Mouse (Mus musculus) thymus, adult 2 months (tissue): Measurements from ENCODE around the gene Atp2a2. TPM values are rescaled to one million over a fixed set of nuclear protein-coding genes. Genes with fewer than 3 reads are reported as not detected.

Experiments
- DNase-seq: peaks from one replicate; pipeline ENCODE4 v3.0.0; 2021
- H3K27ac ChIP-seq: fragments of 200-500 bp; 2 replicates; pipeline ENCODE4 v1.5.1; 2012; ENCODE audit warnings: low read length, control low read depth; ENCODE audit not compliant: control insufficient read depth, insufficient read depth
- H3K27me3 ChIP-seq: fragments of 200-500 bp; 2 replicates; pipeline ENCODE4 v1.6.1; 2012; ENCODE audit warnings: mild to moderate bottlenecking, low read length, moderate library complexity, mixed read lengths; ENCODE audit not compliant: control insufficient read depth, insufficient read depth
- H3K36me3 ChIP-seq: fragments of 200-500 bp; 2 replicates; pipeline ENCODE4 v1.6.1; 2012; ENCODE audit warnings: mild to moderate bottlenecking, low read length, moderate library complexity; ENCODE audit not compliant: control insufficient read depth, insufficient read depth
- H3K4me1 ChIP-seq: fragments of 200-500 bp; replicated peaks from 2 replicates; pipeline ENCODE4 v1.6.1; 2012; ENCODE audit warnings: low read length; ENCODE audit not compliant: control insufficient read depth, insufficient read depth
- H3K4me3 ChIP-seq: fragments of 200-500 bp; 2 replicates; pipeline ENCODE4 v1.5.1; 2012; ENCODE audit warnings: mild to moderate bottlenecking, low read length, control low read depth, moderate library complexity; ENCODE audit not compliant: control insufficient read depth, insufficient read depth
- CTCF ChIP-seq: fragments of 200-500 bp; IDR thresholded peaks from 2 replicates; pipeline ENCODE4 v1.5.1; 2012; ENCODE audit warnings: mild to moderate bottlenecking, control low read depth, low read length, moderate library complexity, borderline replicate concordance; ENCODE audit not compliant: control insufficient read depth, poor library complexity, insufficient read depth; ENCODE audit errors: extremely low read depth
- POLR2A ChIP-seq: fragments of 200-500 bp; IDR thresholded peaks from 2 replicates; pipeline ENCODE4 v1.6.1; 2012; ENCODE audit warnings: mild to moderate bottlenecking, low read length, control low read depth, moderate library complexity; ENCODE audit not compliant: control insufficient read depth, poor library complexity, insufficient read depth; ENCODE audit errors: extremely low read depth
- WGBS: fragments of 180-500 bp; shearing (Covaris S2); methylation state at CpG from one replicate; pipeline ENCODE4 v1.1.7; 2018; 5-methylcytosine and 5-hydroxymethylcytosine counted together
- polyA plus RNA-seq: library from polyadenylated mRNA; depleted of rRNA; stranded (reverse); fragments of >200 nt; gene quantifications from 2 replicates; pipeline ENCODE4 v1.2.3, GENCODE M21; 2012; rRNA removed

The Atp2a2 gene
- polyA plus RNA-seq, 1 experiment, result 175 TPM

DNA sequence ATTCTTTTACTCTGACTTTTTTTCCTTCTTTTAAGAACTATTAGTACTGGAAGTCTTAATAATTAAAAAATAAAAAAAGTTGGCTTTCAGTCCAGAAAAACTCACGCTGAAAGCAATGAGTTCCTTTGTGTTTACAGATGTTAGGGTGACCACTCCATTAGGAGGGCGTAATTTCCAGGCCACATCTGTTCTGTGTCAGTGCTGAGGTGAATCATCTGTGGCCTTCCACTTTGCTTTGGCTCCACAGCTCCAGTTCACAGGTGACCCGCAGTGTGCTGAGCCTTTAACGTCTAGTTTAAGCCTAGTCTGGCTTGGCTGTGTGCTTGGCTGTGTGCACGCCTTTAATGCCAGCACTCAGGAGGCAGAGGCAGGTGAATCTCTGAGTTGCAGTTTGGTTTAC lies 90.1 kb downstream of the Atp2a2 start:
- H3K27ac ChIP-seq, result no peak overlapping the region
- H3K4me1 ChIP-seq, result no peaks in the 10 kb centered on the region
- TF ChIP-seq CTCF, result no peak
- TF ChIP-seq POLR2A, result no peak
- H3K4me3 ChIP-seq, result no peak overlapping the region
- no peaks in the 10 kb centered on the region for H3K27me3 ChIP-seq
- no peak for DNase-seq
- H3K36me3 ChIP-seq, result peaks cover 16% of the 10 kb centered on the region
- 95% methylated on average over 5 of the region's 5 CpGs for WGBS

DNA sequence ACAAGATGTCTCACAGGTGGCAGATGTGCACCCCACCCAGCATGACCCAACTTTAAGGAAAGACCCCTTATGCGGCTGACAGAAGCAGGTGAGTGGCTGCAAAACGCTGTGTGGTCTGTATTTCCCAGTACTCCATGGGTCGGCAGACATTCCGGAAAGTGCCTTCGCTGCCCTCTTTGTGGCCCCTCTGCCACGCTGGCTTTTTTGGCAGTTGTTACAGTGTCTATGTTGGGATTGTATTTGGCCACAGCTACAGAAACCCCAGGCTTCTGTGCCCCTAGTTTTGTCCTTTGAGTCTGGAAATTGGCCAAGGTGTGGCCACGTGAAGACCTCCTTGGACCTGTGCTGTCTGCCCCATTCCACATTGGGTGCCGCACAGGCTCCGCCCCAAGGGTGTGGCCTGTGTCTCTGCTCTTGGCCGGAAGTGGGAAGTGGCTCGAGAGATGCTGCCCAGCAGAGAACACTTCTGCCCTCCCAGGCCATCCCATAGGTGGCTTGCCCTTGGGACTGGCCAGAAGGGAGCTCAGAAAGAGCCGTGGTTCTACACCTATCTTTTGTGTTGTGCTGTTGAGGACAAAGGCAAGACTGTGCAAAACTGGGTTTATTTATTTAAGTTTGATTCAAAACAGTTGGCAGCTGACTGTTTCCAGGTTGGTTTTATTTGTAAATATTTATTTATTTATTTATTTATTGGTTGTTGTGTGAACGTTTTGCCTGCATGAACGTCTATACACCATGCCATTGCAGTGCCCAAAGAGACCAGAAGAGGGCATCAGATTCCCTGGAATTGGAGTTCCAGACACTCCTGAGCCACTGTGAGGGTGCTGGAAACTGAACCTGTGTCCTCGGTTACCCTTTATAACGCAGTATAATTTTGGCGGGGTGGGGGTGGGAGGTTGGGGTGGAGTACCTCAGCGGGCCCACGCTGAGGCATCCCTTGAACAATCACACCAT lies 92.1 kb downstream of the Atp2a2 start:
- 96% methylated on average over 19 of the region's 19 CpGs for WGBS
- no peaks in the 10 kb centered on the region for H3K4me1 ChIP-seq
- H3K36me3 ChIP-seq, result peaks cover 35% of the 10 kb centered on the region
- no peak for DNase-seq
- TF ChIP-seq CTCF, result no peak
- TF ChIP-seq POLR2A, result no peak
- no peaks in the 10 kb centered on the region for H3K27me3 ChIP-seq
- H3K4me3 ChIP-seq, result no peak overlapping the region
- no peak overlapping the region for H3K27ac ChIP-seq

DNA sequence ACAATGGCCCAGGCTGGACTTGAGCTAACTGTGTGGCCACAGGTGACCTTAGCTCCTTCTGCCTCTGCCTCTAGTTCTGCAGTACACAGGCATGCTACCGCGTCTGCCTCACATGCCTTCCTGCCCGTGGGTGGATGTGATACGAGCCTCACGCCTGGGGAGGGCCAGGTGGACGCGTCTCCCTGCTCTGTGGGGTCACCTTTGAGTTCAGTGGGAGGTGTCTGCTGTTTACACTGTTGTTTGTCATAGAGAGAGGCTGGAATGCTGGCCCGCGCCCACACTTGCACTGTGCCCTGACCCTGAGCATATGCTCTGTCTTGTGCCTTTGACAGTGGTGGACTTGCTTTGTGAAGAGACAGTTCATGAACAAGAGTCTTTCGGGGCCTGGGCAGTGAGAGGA lies 96.5 kb downstream of the Atp2a2 start:
- no peak for TF ChIP-seq POLR2A
- no peak for TF ChIP-seq CTCF
- peaks cover 71% of the 10 kb centered on the region for H3K36me3 ChIP-seq
- no peak overlapping the region for H3K4me3 ChIP-seq
- H3K27ac ChIP-seq, result no peak overlapping the region
- H3K4me1 ChIP-seq, result peaks cover 9% of the 10 kb centered on the region
- no peak for DNase-seq
- no peaks in the 10 kb centered on the region for H3K27me3 ChIP-seq
- 97% methylated on average over 10 of the region's 10 CpGs for WGBS

Other genes starting within 250 kb of the Atp2a2 start
- gene Tctn1, start 237.8 kb downstream of the Atp2a2 start, polyA plus RNA-seq, result 41.4 and 45.0 TPM in 2 replicates
- gene Pptc7, start 217.9 kb downstream of the Atp2a2 start, polyA plus RNA-seq, result 72.4 and 78.8 TPM in 2 replicates
- 6.3 and 7.2 TPM in 2 replicates for gene Rad9b, start 148.0 kb downstream of the Atp2a2 start, polyA plus RNA-seq
- 38.7 and 54.5 TPM in 2 replicates for gene Vps29, start 147.9 kb downstream of the Atp2a2 start, polyA plus RNA-seq
- gene Gpn3, start 130.3 kb downstream of the Atp2a2 start, polyA plus RNA-seq, result 103 TPM in 2 replicates
- gene Fam216a, start 129.9 kb downstream of the Atp2a2 start, polyA plus RNA-seq, result 52.6 and 54.4 TPM in 2 replicates
- 220 and 224 TPM in 2 replicates for gene Arpc3, start 110.3 kb downstream of the Atp2a2 start, polyA plus RNA-seq
- gene Anapc7, start 80.5 kb downstream of the Atp2a2 start, polyA plus RNA-seq, result 39.9 and 48.2 TPM in 2 replicates
- 0.52 and 1.6 TPM in 2 replicates for gene Ift81, start 112.3 kb upstream of the Atp2a2 start, polyA plus RNA-seq
- gene P2rx7, start 141.7 kb upstream of the Atp2a2 start, polyA plus RNA-seq, result 12.9 and 18.5 TPM in 2 replicates
- 41.0 and 51.4 TPM in 2 replicates for gene P2rx4, start 205.3 kb upstream of the Atp2a2 start, polyA plus RNA-seq